8 mouse cellular contexts compared by ENCODE assay signal in genomic region chr4:137578181-137578845, GRCm38 (mm10). TPM values are rescaled to one million over a fixed set of nuclear protein-coding genes. Genes with fewer than 3 reads are reported as not detected.
DNase-seq lines count a peak whose midpoint lies in the region; ATAC-seq lines count a peak whose summit lies in the region.

No protein-coding gene starts in this region.

- no peaks in the 10 kb centered on the region for H3K36me3 ChIP-seq in hindbrain, embryonic 12.5 days
- H3K36me3 ChIP-seq in megakaryocyte, embryonic 14.5 days (replicated peaks; ENCODE audit: low read length) = no peaks in the 10 kb centered on the region

- no peaks in the 10 kb centered on the region for H3K9me3 ChIP-seq in hindbrain, embryonic 12.5 days (replicated peaks)
- H3K9me3 ChIP-seq in megakaryocyte, embryonic 14.5 days = peaks cover 16% of the 10 kb centered on the region

- DNase-seq in adrenal gland, adult 18-20 months (ENCODE audit: low spot score in 2 of 2) = peak; percentile 52 to 59
- DNase-seq in cerebellum, postnatal 25 days = peak; percentile 88
- peak; percentile 47 for DNase-seq in gastrocnemius, adult 18-20 months (ENCODE audit: low spot score)
- peak; percentile 21 to 23 for DNase-seq in left cerebral cortex, postnatal 36 days (ENCODE audit: low spot score in 2 of 2)
- peak; percentile 22 to 41 for DNase-seq in right cerebral cortex, adult 2 months (ENCODE audit: low spot score in 2 of 2)

- H3K4me2 ChIP-seq in hindbrain, embryonic 12.5 days (replicated peaks) = peak overlapping the region; percentile 53

- H3K4me3 ChIP-seq in hindbrain, embryonic 12.5 days = peak overlapping the region; percentile 34
- H3K4me3 ChIP-seq in megakaryocyte, embryonic 14.5 days (replicated peaks) = peak overlapping the region; percentile 81

- H3K4me1 ChIP-seq in hindbrain, embryonic 12.5 days = 0 out of 2 replicates have a peak, but pooled peaks cover 3% of the 10 kb centered on the region
- H3K4me1 ChIP-seq in megakaryocyte, embryonic 14.5 days = peaks cover 7% of the 10 kb centered on the region

- no peak overlapping the region for H3K27ac ChIP-seq in hindbrain, embryonic 12.5 days

- intact Hi-C loops in left cerebral cortex, postnatal 36 days (cut with DNase I) = loop anchor here (5.0 kb wide), 1 partner anchor 136 kb away; no protein-coding TSS in a partner anchor

- H3K9ac ChIP-seq in hindbrain, embryonic 12.5 days = peak overlapping the region; percentile 32; the same call in 1 of the 2 replicates

- 3% methylated on average over 39 of the region's 39 CpGs for WGBS in hindbrain, embryonic 12.5 days

- peaks cover 28% of the 10 kb centered on the region for H3K27me3 ChIP-seq in hindbrain, embryonic 12.5 days
- H3K27me3 ChIP-seq in megakaryocyte, embryonic 14.5 days (replicated peaks) = peaks cover 59% of the 10 kb centered on the region

- peak; percentile 60; the same call in 1 of the 2 replicates for ATAC-seq in hindbrain, embryonic 12.5 days (ENCODE audit: low FRiP score)
- no peak for ATAC-seq in inflammation-experienced regulatory T-cells, adult 6 months

RNA-seq across cellular contexts. Expression of gene Ldlrad2, which starts 3.9 kb away (rescaled TPM):
- total RNA-seq in adrenal gland, adult 18-20 months (2021) = under 1 TPM in 1 of 2 experiments, not detected in 1; 0.83 TPM
- not detected for total RNA-seq in gastrocnemius, adult 18-20 months (2021)
- polyA plus RNA-seq in hindbrain, embryonic 12.5 days (2016; fragmentation: Nextera tagmentation; extraction: Ambion mirVana) = 1.5 TPM in 1 of 2 replicates, not detected in the other
- total RNA-seq in left cerebral cortex, postnatal 36 days (2021) = not detected
- not detected in 2 replicates for polyA plus RNA-seq in megakaryocyte, embryonic 14.5 days (2012; ENCODE audit: insufficient read depth, low replicate concordance)
- not detected for polyA plus RNA-seq in inflammation-experienced regulatory T-cells, adult 6 months (2017; shearing (Covaris generic))

RNA-seq across cellular contexts. Expression of gene Usp48, which starts 15.2 kb away (rescaled TPM):
- 100 to 1,000 TPM in 1 of 2 experiments, 10 to 100 TPM in 1; 92.3 to 111 TPM for total RNA-seq in adrenal gland, adult 18-20 months (2021)
- 10 to 100 TPM; 24.9 to 27.3 TPM for total RNA-seq in gastrocnemius, adult 18-20 months (2021)
- 85.9 and 86.7 TPM in 2 replicates for polyA plus RNA-seq in hindbrain, embryonic 12.5 days (2016; fragmentation: Nextera tagmentation; extraction: Ambion mirVana)
- total RNA-seq in left cerebral cortex, postnatal 36 days (2021) = 100 to 1,000 TPM in 1 of 2 experiments, 10 to 100 TPM in 1; 97.9 to 139 TPM
- 21.7 and 46.2 TPM in 2 replicates for polyA plus RNA-seq in megakaryocyte, embryonic 14.5 days (2012; ENCODE audit: insufficient read depth, low replicate concordance)
- polyA plus RNA-seq in inflammation-experienced regulatory T-cells, adult 6 months (2017; shearing (Covaris generic)) = 10 to 100 TPM; 50.7 to 65.5 (median 59.6) TPM

Comparison
In these comparisons a context has a peak if more than half of its experiments do, and no peak if none do; other contexts are left out.
1. DNase-seq: peak in every context shown above with its lines; median percentile 88 in cerebellum, postnatal 25 days; 56 in adrenal gland, adult 18-20 months; 47 in gastrocnemius, adult 18-20 months; 32 in right cerebral cortex, adult 2 months; 22 in left cerebral cortex, postnatal 36 days.